ENCODE assay signal across 8 mouse cellular contexts in genomic region chr1:164455614-164456013, GRCm38 (mm10). TPM values are rescaled to one million over a fixed set of nuclear protein-coding genes. Genes with fewer than 3 reads are reported as not detected.
DNase-seq lines count a peak whose midpoint lies in the region; ATAC-seq and TF ChIP-seq lines count a peak whose summit lies in the region.

No protein-coding gene starts in this region.

- H3K27me3 ChIP-seq in liver, embryonic 16.5 days (ENCODE audit: control insufficient read depth, insufficient read depth, low read depth, low read length) = peaks cover 46% of the 10 kb centered on the region
- H3K27me3 ChIP-seq in stomach, postnatal 0 days (ENCODE audit: control insufficient read depth, insufficient read depth, low read length) = no peaks in the 10 kb centered on the region

- no peaks in the 10 kb centered on the region for H3K36me3 ChIP-seq in liver, embryonic 16.5 days (ENCODE audit: control insufficient read depth, insufficient read depth)
- H3K36me3 ChIP-seq in stomach, postnatal 0 days (ENCODE audit: control insufficient read depth, insufficient read depth, low read length) = peaks cover 4% of the 10 kb centered on the region; the same call in 1 of the 2 replicates

- peak overlapping the region; percentile 58 for H3K4me3 ChIP-seq in liver, embryonic 16.5 days (ENCODE audit: low read depth, low read length)
- H3K4me3 ChIP-seq in stomach, postnatal 0 days (ENCODE audit: low read depth, low read length) = peak overlapping the region; percentile 80

- DNase-seq in lung, adult 18-20 months = peak; percentile 35 to 38
- no peak for DNase-seq in lung, postnatal 4 days
- peak; percentile 73 for DNase-seq in cerebellum, adult 9-11 months
- DNase-seq in heart, postnatal 4 days = peak; percentile 39
- peak; percentile 67 for DNase-seq in stomach, postnatal 0 days (ENCODE audit: low spot score)
- no peak for DNase-seq in gastrocnemius, postnatal 10 days

- peak overlapping the region; percentile 58 for H3K4me2 ChIP-seq in liver, embryonic 16.5 days (ENCODE audit: low read depth, low read length)
- H3K4me2 ChIP-seq in stomach, postnatal 0 days (replicated peaks; ENCODE audit: low read depth) = peak overlapping the region; percentile 69

- TF ChIP-seq EP300 in stomach, postnatal 0 days (optimal IDR thresholded peaks at IDR 0.05) = no peak

- no peaks in the 10 kb centered on the region; the same call in none of the 2 replicates for H3K4me1 ChIP-seq in liver, embryonic 16.5 days (ENCODE audit: control insufficient read depth, low read depth, low read length)
- no peaks in the 10 kb centered on the region for H3K4me1 ChIP-seq in stomach, postnatal 0 days (replicated peaks; ENCODE audit: control insufficient read depth, insufficient read depth)

- peak; percentile 73 for TF ChIP-seq CTCF in stomach, postnatal 0 days (IDR thresholded peaks at IDR 0.05; ENCODE audit: low read depth)

- no peak for ATAC-seq in liver, embryonic 16.5 days (ENCODE audit: low read depth)
- ATAC-seq in stomach, postnatal 0 days (ENCODE audit: low FRiP score, low TSS enrichment) = no peak
- ATAC-seq in erythroblast, adult 5-6 weeks (replicated peaks; ENCODE audit: low FRiP score, poor library complexity, severe bottlenecking) = no peak

- H3K9me3 ChIP-seq in liver, embryonic 16.5 days (replicated peaks; ENCODE audit: control insufficient read depth, low read length) = no peaks in the 10 kb centered on the region
- no peaks in the 10 kb centered on the region for H3K9me3 ChIP-seq in stomach, postnatal 0 days (ENCODE audit: control insufficient read depth, low read length)

- H3K9ac ChIP-seq in liver, embryonic 16.5 days (ENCODE audit: low read depth, low read length) = peak overlapping the region; percentile 24; the same call in 1 of the 2 replicates
- peak overlapping the region; percentile 92 for H3K9ac ChIP-seq in stomach, postnatal 0 days (ENCODE audit: low read length)

- H3K27ac ChIP-seq in liver, embryonic 16.5 days (ENCODE audit: low read length) = no peak overlapping the region
- peak overlapping the region; percentile 96 for H3K27ac ChIP-seq in stomach, postnatal 0 days (replicated peaks)

- WGBS in liver, embryonic 16.5 days (ENCODE audit: insufficient replicate concordance) = 56% methylated on average over 7 of the region's 7 CpGs
- WGBS in stomach, postnatal 0 days = 46% methylated on average over 7 of the region's 7 CpGs

RNA-seq across cellular contexts. Expression of gene Atp1b1, which starts 2.5 kb away (rescaled TPM):
- total RNA-seq in heart, postnatal 4 days (2021) = 100 to 1,000 TPM; 423 to 424 TPM
- 17.7 and 20.3 TPM in 2 replicates for polyA plus RNA-seq in liver, embryonic 16.5 days (2015; fragmentation: Nextera tagmentation; extraction: Ambion mirVana)
- 213 and 222 TPM in 2 replicates for polyA plus RNA-seq in stomach, postnatal 0 days (2015; fragmentation: Nextera tagmentation; extraction: Ambion mirVana)
- total RNA-seq in erythroblast, adult 5-6 weeks (2015; ENCODE audit: low replicate concordance) = 6.5 and 9.4 TPM in 2 replicates
- 1.7 and 2.9 TPM in 2 replicates for total RNA-seq in erythroblast, adult 5-6 weeks (2017; ENCODE audit: low replicate concordance)
- 100 to 1,000 TPM; 118 to 124 TPM for total RNA-seq in gastrocnemius, postnatal 10 days (2021)

Comparison
In these comparisons a context has a peak if more than half of its experiments do, and no peak if none do; other contexts are left out.
1. DNase-seq: peak in lung, adult 18-20 months (2 of 2), cerebellum, adult 9-11 months (single experiment), heart, postnatal 4 days (single experiment) and stomach, postnatal 0 days (single experiment); none in lung, postnatal 4 days (0 of 2) and gastrocnemius, postnatal 10 days (single experiment).
2. RNA of gene Atp1b1, which starts 2.5 kb away (total RNA-seq): 423 to 424 TPM in heart, postnatal 4 days and 118 to 124 TPM in gastrocnemius, postnatal 10 days; 1.7 to 9.4 TPM in erythroblast, adult 5-6 weeks; every median in the first group is over 10 times any median in the second.